Mouse (Mus musculus): ENCODE measurements around the gene Uimc1. TPM values are rescaled to one million over a fixed set of nuclear protein-coding genes. Genes with fewer than 3 reads are reported as not detected.
"Not testable (repeated sequence)": the region's sequence is repeated elsewhere in the genome, so short reads cannot be mapped to it uniquely, and the experiment has no call there.

Gene Uimc1
- polyA plus RNA-seq, 1 experiment from 2014 or later = 22.0 TPM

- Histone ChIP-seq H3K27ac (ENCODE audit: low read length) (peak within 1 kb of the TSS; percentile 84), H3K27me3 (ENCODE audit: control insufficient read depth, insufficient read depth, low read length) (no peaks in the 10 kb centered on the region), H3K4me1 (ENCODE audit: control insufficient read depth, insufficient read depth, low read length) (peaks cover 22% of the 10 kb centered on the region), H3K4me2 (ENCODE audit: low read depth, low read length) (peak within 1 kb of the TSS; percentile 91), H3K9me3 (replicated peaks; ENCODE audit: control insufficient read depth, low read length) (no peaks in the 10 kb centered on the region), H3K4me3 (ENCODE audit: low read length) (peak within 1 kb of the TSS; percentile 83), H3K9ac (ENCODE audit: low read length) (peak within 1 kb of the TSS; percentile 83), H3K36me3 (ENCODE audit: control insufficient read depth, insufficient read depth) (peaks cover 4% of the 10 kb centered on the region; the same call in 1 of the 2 replicates)
- ATAC-seq (replicated peaks; ENCODE audit: extremely low read depth, insufficient read depth, low FRiP score) = peak; percentile 93
- under 1% methylated on average over 66 of the region's 66 CpGs for WGBS
Observed at GRCm38 (mm10) chr13:55105045-55105952, 5.2 kb upstream of the Uimc1 start, which contains the start of gene Zfp346. Zfp346 (plus strand) TSS chr13:55105311.

GRCm38 (mm10) chr13:55103351-55103750 is 3.3 kb upstream of the Uimc1 start:
- no peak for ATAC-seq (replicated peaks; ENCODE audit: extremely low read depth, insufficient read depth, low FRiP score)
- H3K4me2 ChIP-seq (ENCODE audit: low read depth, low read length) = no peak overlapping the region
- 54% methylated on average over 2 of the region's 2 CpGs for WGBS
- no peaks in the 10 kb centered on the region for H3K27me3 ChIP-seq (ENCODE audit: control insufficient read depth, insufficient read depth, low read length)
- no peak overlapping the region for H3K27ac ChIP-seq (ENCODE audit: low read length)
- H3K4me3 ChIP-seq (ENCODE audit: low read length) = no peak overlapping the region
- H3K9me3 ChIP-seq (replicated peaks; ENCODE audit: control insufficient read depth, low read length) = no peaks in the 10 kb centered on the region
- H3K36me3 ChIP-seq (ENCODE audit: control insufficient read depth, insufficient read depth) = peaks cover 4% of the 10 kb centered on the region; the same call in 1 of the 2 replicates
- no peak overlapping the region for H3K9ac ChIP-seq (ENCODE audit: low read length)
- peaks cover 29% of the 10 kb centered on the region for H3K4me1 ChIP-seq (ENCODE audit: control insufficient read depth, insufficient read depth, low read length)

GRCm38 (mm10) chr13:55102366-55102765 is 2.3 kb upstream of the Uimc1 start:
- no peak overlapping the region for H3K9ac ChIP-seq (ENCODE audit: low read length)
- H3K4me2 ChIP-seq (ENCODE audit: low read depth, low read length) = no peak overlapping the region
- H3K9me3 ChIP-seq (replicated peaks; ENCODE audit: control insufficient read depth, low read length) = no peaks in the 10 kb centered on the region
- H3K27me3 ChIP-seq (ENCODE audit: control insufficient read depth, insufficient read depth, low read length) = no peaks in the 10 kb centered on the region
- no peak overlapping the region for H3K4me3 ChIP-seq (ENCODE audit: low read length)
- H3K27ac ChIP-seq (ENCODE audit: low read length) = no peak overlapping the region
- no peak for ATAC-seq (replicated peaks; ENCODE audit: extremely low read depth, insufficient read depth, low FRiP score)
- WGBS = 94% methylated on average over 3 of the region's 3 CpGs
- peaks cover 22% of the 10 kb centered on the region for H3K4me1 ChIP-seq (ENCODE audit: control insufficient read depth, insufficient read depth, low read length)
- no peaks in the 10 kb centered on the region for H3K36me3 ChIP-seq (ENCODE audit: control insufficient read depth, insufficient read depth)

GRCm38 (mm10) chr13:55101627-55102026 is 1.5 kb upstream of the Uimc1 start:
- peak overlapping the region; percentile 21; the same call in 1 of the 2 replicates for H3K27ac ChIP-seq (ENCODE audit: low read length)
- no peak overlapping the region for H3K4me2 ChIP-seq (ENCODE audit: low read depth, low read length)
- H3K36me3 ChIP-seq (ENCODE audit: control insufficient read depth, insufficient read depth) = no peaks in the 10 kb centered on the region
- H3K9ac ChIP-seq (ENCODE audit: low read length) = no peak overlapping the region
- WGBS = 72% methylated on average over 11 of the region's 11 CpGs
- no peak overlapping the region for H3K4me3 ChIP-seq (ENCODE audit: low read length)
- no peaks in the 10 kb centered on the region for H3K9me3 ChIP-seq (replicated peaks; ENCODE audit: control insufficient read depth, low read length)
- ATAC-seq (replicated peaks; ENCODE audit: extremely low read depth, insufficient read depth, low FRiP score) = no peak
- H3K27me3 ChIP-seq (ENCODE audit: control insufficient read depth, insufficient read depth, low read length) = no peaks in the 10 kb centered on the region
- H3K4me1 ChIP-seq (ENCODE audit: control insufficient read depth, insufficient read depth, low read length) = peaks cover 15% of the 10 kb centered on the region

GRCm38 (mm10) chr13:55099066-55099725 is 904 bp downstream of the Uimc1 start:
- H3K4me1 ChIP-seq (ENCODE audit: control insufficient read depth, insufficient read depth, low read length) = peaks cover 7% of the 10 kb centered on the region
- H3K4me3 ChIP-seq (ENCODE audit: low read length) = peak overlapping the region; percentile 89
- ATAC-seq (replicated peaks; ENCODE audit: extremely low read depth, insufficient read depth, low FRiP score) = no peak
- no peaks in the 10 kb centered on the region for H3K9me3 ChIP-seq (replicated peaks; ENCODE audit: control insufficient read depth, low read length)
- no peaks in the 10 kb centered on the region for H3K36me3 ChIP-seq (ENCODE audit: control insufficient read depth, insufficient read depth)
- no peaks in the 10 kb centered on the region for H3K27me3 ChIP-seq (ENCODE audit: control insufficient read depth, insufficient read depth, low read length)
- peak overlapping the region; percentile 96 for H3K9ac ChIP-seq (ENCODE audit: low read length)
- H3K27ac ChIP-seq (ENCODE audit: low read length) = peak overlapping the region; percentile 94
- 25% methylated on average over 20 of the region's 20 CpGs for WGBS
- peak overlapping the region; percentile 84 for H3K4me2 ChIP-seq (ENCODE audit: low read depth, low read length)

GRCm38 (mm10) chr13:55097841-55098240 is 2.3 kb downstream of the Uimc1 start:
- H3K27me3 ChIP-seq (ENCODE audit: control insufficient read depth, insufficient read depth, low read length); H3K9ac ChIP-seq (ENCODE audit: low read length); H3K4me3 ChIP-seq (ENCODE audit: low read length); H3K27ac ChIP-seq (ENCODE audit: low read length); H3K36me3 ChIP-seq (ENCODE audit: control insufficient read depth, insufficient read depth); H3K9me3 ChIP-seq (replicated peaks; ENCODE audit: control insufficient read depth, low read length); ATAC-seq (replicated peaks; ENCODE audit: extremely low read depth, insufficient read depth, low FRiP score); H3K4me1 ChIP-seq (ENCODE audit: control insufficient read depth, insufficient read depth, low read length); H3K4me2 ChIP-seq (ENCODE audit: low read depth, low read length): not testable (repeated sequence)
- 92% methylated on average over 3 of the region's 3 CpGs for WGBS

GRCm38 (mm10) chr13:55092588-55092987 is 7.5 kb downstream of the Uimc1 start:
- Histone ChIP-seq H3K4me1 (ENCODE audit: control insufficient read depth, insufficient read depth, low read length) (no peaks in the 10 kb centered on the region), H3K27me3 (ENCODE audit: control insufficient read depth, insufficient read depth, low read length) (no peaks in the 10 kb centered on the region), H3K9me3 (replicated peaks; ENCODE audit: control insufficient read depth, low read length) (no peaks in the 10 kb centered on the region), H3K27ac (ENCODE audit: low read length) (no peak overlapping the region), H3K4me2 (ENCODE audit: low read depth, low read length) (no peak overlapping the region), H3K36me3 (ENCODE audit: control insufficient read depth, insufficient read depth) (peaks cover 3% of the 10 kb centered on the region; the same call in 1 of the 2 replicates), H3K9ac (ENCODE audit: low read length) (no peak overlapping the region), H3K4me3 (ENCODE audit: low read length) (no peak overlapping the region)
- WGBS = 73% methylated on average over 4 of the region's 4 CpGs
- ATAC-seq (replicated peaks; ENCODE audit: extremely low read depth, insufficient read depth, low FRiP score) = no peak

- no peak for ATAC-seq (replicated peaks; ENCODE audit: extremely low read depth, insufficient read depth, low FRiP score)
- H3K4me1 ChIP-seq (ENCODE audit: control insufficient read depth, insufficient read depth, low read length) = no peaks in the 10 kb centered on the region
- H3K27me3 ChIP-seq (ENCODE audit: control insufficient read depth, insufficient read depth, low read length) = no peaks in the 10 kb centered on the region
- no peak overlapping the region for H3K9ac ChIP-seq (ENCODE audit: low read length)
- no peak overlapping the region for H3K4me3 ChIP-seq (ENCODE audit: low read length)
- H3K27ac ChIP-seq (ENCODE audit: low read length) = no peak overlapping the region
- WGBS = 62% methylated on average over 5 of the region's 5 CpGs
- H3K9me3 ChIP-seq (replicated peaks; ENCODE audit: control insufficient read depth, low read length) = no peaks in the 10 kb centered on the region
- peaks cover 9% of the 10 kb centered on the region for H3K36me3 ChIP-seq (ENCODE audit: control insufficient read depth, insufficient read depth)
- H3K4me2 ChIP-seq (ENCODE audit: low read depth, low read length) = no peak overlapping the region
Observed at GRCm38 (mm10) chr13:55075597-55075996, 24.5 kb downstream of the Uimc1 start.

- Histone ChIP-seq H3K9ac (ENCODE audit: low read length) (no peak overlapping the region), H3K9me3 (replicated peaks; ENCODE audit: control insufficient read depth, low read length) (no peaks in the 10 kb centered on the region), H3K4me1 (ENCODE audit: control insufficient read depth, insufficient read depth, low read length) (no peaks in the 10 kb centered on the region), H3K27me3 (ENCODE audit: control insufficient read depth, insufficient read depth, low read length) (no peaks in the 10 kb centered on the region), H3K27ac (ENCODE audit: low read length) (no peak overlapping the region), H3K36me3 (ENCODE audit: control insufficient read depth, insufficient read depth) (peaks cover 9% of the 10 kb centered on the region), H3K4me3 (ENCODE audit: low read length) (no peak overlapping the region), H3K4me2 (ENCODE audit: low read depth, low read length) (no peak overlapping the region)
- 1% methylated on average over 3 of the region's 3 CpGs for WGBS
- ATAC-seq (replicated peaks; ENCODE audit: extremely low read depth, insufficient read depth, low FRiP score) = no peak
Observed at GRCm38 (mm10) chr13:55071322-55071721, 28.8 kb downstream of the Uimc1 start.
